Mouse (Mus musculus): ENCODE results near the gene Btbd35f9. TPM values are rescaled to one million over a fixed set of nuclear protein-coding genes. Genes with fewer than 3 reads are reported as not detected.

Gene Btbd35f9
- polyA plus RNA-seq (2014; fragmentation: Illumina TruSeq; extraction: RNeasy Lipid Tissue Mini Kit (QIAGEN cat#74804); ENCODE audit: low read depth, low replicate concordance) = not detected

DNA sequence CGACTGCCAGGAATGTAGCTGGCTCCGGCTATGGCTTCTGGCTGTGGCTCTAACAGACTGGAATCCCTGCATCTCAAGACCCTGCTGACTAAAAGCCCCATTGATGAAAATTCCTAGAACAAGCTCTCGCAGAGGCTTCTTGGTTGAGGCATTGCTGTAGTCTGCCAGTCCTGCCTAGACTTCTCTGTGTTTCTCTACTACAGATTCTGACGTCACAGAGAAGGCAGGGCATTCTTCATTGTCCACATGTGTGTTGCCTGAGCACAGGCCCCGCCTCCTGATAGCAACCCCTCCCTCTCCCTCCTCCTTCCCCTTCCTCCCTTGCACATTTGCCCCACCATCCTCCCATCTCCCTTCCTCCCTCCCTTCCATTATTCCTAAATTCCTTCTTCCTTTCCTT lies at the start of gene Btbd35f9:
TSS of gene Btbd35f9 (minus strand) at position 101 of the 400 bp plus-strand sequence.

Other genes with a start within 250 kb of the Btbd35f9 start
- gene Btbd35f6, start 205.0 kb downstream of the Btbd35f9 start, polyA plus RNA-seq (2014; fragmentation: Illumina TruSeq; extraction: RNeasy Lipid Tissue Mini Kit (QIAGEN cat#74804); ENCODE audit: low read depth, low replicate concordance) = not detected
- gene Gm21870, start 174.7 kb downstream of the Btbd35f9 start, polyA plus RNA-seq (2014; fragmentation: Illumina TruSeq; extraction: RNeasy Lipid Tissue Mini Kit (QIAGEN cat#74804); ENCODE audit: low read depth, low replicate concordance) = not detected
- not detected for gene Spin2g, start 77.2 kb upstream of the Btbd35f9 start, polyA plus RNA-seq (2014; fragmentation: Illumina TruSeq; extraction: RNeasy Lipid Tissue Mini Kit (QIAGEN cat#74804); ENCODE audit: low read depth, low replicate concordance)